Mouse (Mus musculus) heart, adult 18-20 months (tissue): ENCODE results near the gene Npas2. TPM values are rescaled to one million over a fixed set of nuclear protein-coding genes. Genes with fewer than 3 reads are reported as not detected.

Source experiments
- DNase-seq, 2 experiments: peaks; one replicate each; pipeline ENCODE4 v3.0.0; 2021 to 2022; ENCODE audit warnings: mixed read lengths in 1 of 2
- total RNA-seq, 2 experiments: library from RNA; stranded (reverse); gene quantifications; 2 replicates each; pipeline ENCODE4 v1.2.3; 2021

Gene Npas2
- total RNA-seq, 2 experiments from 2014 or later: 5.3 to 6.6 TPM

DNA sequence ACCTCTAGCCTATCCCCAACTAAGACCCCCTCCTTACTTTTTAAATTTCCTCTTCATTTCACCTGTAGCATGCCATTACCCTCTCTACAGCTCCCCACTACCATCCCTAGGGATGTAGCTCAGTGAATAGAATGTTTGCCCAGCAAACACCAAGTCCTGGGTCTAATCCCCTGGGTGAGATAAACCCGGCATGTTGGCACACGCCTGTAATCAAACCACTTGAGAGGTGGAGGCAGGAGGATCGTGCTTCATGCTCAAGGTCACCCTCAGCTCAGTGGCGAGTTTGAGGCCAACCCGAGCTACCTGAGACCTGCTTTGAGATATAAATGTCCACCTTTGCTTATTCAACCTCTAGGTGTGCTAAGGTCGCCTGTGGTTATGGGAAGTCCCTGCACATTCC, 19.5 kb downstream of the Npas2 start:
- no peak for DNase-seq

- no peak for DNase-seq
Measured at GRCm38 (mm10) chr1:39217584-39217983, 24.1 kb downstream of the Npas2 start.

DNA sequence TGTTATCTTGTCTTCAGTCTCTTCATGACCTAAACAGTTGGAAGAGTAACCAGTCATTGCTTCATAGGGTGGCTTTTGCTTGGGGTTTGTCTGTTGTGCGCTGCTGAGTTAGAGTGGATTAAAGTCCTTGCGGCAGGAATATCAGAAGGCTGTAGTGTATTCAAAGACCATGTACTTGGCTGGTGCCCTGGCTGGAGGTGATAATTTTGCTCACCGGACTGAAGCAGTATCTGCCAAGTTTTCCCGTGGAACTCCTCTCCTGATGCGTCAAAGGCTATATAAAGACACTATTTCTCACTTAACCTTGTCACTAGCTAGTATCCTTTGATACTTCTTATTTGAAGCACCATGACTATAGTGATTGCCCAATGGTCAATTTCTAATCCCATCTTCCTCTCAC, 34.9 kb downstream of the Npas2 start:
- peak; percentile 51 to 54 for DNase-seq

DNA sequence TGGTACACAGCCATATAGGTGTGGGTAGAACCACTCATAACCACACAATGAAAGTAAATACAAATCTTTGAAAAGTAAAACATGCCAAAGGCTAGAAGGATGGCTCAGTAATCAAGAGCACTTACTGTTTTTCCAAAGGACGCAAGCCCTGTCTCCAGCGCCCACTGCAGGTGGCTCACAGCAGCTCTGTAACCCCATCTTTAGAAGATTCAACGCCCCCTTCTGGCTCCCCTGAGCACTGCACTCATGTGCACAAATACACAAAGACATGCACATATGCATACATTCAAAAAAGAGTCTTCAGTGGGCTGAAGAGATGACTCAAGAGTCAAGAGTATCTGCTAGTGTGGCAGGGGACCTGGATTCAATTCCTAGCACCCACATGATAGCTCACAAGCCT, 36.5 kb downstream of the Npas2 start:
- no peak for DNase-seq

DNA sequence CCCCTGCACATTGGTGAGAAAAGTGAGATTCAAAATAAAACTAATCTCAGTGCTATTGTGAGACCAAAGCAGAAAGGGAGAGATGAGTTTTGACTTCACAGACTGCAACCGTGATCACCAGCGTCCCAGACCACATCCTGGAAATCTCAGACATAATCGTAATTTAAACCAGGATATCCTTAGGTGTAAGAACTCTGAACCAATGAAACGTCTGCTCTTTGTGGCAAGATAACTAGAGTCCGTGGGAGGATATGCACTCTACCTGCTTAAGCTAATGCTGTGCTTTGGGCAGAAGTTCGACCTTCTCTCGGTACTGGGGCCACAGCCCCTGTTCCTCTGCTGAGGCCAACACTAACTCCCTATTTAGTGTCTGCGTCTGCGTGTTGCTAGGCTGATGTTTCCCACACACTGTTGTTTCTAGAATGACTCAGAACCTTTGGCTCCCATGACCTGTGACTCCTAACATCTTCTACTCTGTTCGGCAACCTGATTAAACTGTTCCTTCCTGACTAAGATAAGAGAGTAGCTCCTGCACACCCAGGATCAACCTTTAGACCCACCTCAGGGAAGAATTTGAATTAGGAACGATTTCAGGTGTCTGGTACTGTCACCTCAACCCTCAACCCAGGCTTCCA, 41.4 kb downstream of the Npas2 start:
- peak; percentile 14 to 38 for DNase-seq

GRCm38 (mm10) chr1:39237503-39238255, 44.1 kb downstream of the Npas2 start:
- no peak for DNase-seq

GRCm38 (mm10) chr1:39240860-39241584, 47.5 kb downstream of the Npas2 start:
- DNase-seq: no peak

DNA sequence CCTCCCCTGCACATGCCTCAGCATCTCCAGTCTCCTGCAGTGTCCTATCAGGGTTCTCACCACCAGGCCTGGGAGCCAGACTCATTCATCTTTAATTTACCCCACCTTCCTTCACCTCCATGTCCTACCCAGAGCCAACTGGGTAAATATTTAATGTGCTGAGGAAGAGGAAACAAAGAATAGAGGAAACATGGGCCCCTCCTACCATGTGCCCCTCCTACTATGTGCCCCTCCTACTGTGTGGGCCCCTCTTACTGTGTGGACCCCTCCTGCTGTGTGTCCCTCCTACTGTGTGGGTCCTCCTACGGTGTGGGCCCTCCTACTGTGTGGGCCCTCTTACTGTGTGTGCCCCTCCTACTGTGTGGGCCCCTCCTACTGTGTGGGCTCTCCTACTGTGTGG, 51.2 kb downstream of the Npas2 start:
- no peak for DNase-seq

GRCm38 (mm10) chr1:39251679-39252078, 58.1 kb downstream of the Npas2 start:
- DNase-seq: no peak

DNA sequence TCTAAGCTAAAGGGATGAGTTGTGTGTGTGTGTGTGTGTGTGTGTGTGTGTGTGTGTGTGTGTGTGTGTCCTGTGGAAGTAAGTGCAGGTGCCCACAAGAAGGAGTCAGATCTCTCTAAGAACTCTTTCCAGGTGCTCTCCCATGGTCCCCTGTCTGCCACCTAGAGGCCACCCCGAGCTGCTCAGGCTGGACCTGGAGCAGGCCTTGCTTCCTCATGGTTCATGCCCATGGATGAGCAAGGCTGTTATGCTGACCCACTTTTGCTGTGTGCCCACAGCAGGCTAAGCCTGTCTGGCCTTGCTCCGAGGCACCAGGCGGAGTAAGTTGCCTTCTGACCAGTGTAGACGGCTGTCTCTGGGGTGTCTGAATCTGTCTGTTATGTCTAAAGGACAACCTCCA, 60.2 kb downstream of the Npas2 start:
- DNase-seq: peak in 1 of 2 experiments; percentile 28

DNA sequence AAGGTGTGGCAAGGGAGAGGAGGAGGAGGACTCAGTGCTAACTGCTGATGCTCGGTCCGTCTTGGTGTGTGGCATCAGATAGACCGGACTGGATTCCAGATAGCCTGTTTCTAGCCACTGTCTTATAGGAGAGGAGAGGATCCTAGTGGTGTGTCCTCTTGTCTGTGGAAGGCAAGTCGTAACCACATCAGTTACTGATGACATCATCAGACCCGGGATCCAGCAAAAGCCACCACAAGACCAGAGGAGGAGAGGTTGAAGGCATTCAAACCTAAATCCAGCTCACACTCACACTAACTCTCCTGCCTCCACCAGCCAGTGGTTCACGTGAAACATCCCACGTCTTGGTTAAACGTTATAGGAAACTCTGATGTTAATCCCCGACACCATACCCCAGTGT, 62.5 kb downstream of the Npas2 start:
- no peak for DNase-seq

DNA sequence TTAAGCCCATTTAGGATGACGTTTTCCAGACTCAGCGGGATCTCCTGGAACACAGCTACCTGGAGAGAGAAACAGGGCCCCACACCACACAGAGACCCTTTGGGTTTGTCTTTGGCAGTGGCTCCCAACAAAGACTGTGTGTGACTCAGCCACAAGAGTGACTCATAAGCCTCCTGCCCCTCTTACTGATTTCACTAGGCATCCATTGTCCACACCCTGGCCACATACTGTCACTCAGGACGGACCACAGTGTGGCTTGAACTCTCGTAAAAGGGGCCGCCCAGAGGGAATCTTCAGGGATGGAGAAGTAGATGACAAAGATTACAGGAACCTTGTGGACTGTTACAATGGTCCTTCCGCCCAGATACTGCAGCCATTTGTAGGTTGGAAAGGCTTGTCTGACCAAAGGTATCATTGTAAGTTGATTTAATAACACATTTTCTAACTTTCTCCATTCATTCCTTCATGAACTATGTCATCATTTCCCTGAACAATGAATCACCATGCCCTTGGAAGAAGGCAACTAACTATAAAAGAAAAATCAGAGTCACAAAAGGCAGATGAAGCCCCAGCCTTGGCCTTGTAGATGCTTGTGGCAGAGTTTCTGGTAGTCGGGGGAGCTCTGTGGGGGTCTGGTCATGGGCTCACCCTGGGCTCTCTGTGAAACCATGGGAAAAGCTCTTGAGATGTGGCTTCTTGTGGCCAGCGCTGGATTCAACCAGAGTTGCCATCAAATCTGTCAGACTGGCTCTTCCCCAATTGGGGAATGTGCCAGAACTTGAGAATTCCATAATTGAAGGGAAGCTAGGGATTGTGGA, 63.2 kb downstream of the Npas2 start:
- DNase-seq: peak; percentile 49 to 68

GRCm38 (mm10) chr1:39257331-39257594, 63.7 kb downstream of the Npas2 start:
- no peak for DNase-seq

GRCm38 (mm10) chr1:39259668-39260067, 66.1 kb downstream of the Npas2 start:
- no peak for DNase-seq

DNA sequence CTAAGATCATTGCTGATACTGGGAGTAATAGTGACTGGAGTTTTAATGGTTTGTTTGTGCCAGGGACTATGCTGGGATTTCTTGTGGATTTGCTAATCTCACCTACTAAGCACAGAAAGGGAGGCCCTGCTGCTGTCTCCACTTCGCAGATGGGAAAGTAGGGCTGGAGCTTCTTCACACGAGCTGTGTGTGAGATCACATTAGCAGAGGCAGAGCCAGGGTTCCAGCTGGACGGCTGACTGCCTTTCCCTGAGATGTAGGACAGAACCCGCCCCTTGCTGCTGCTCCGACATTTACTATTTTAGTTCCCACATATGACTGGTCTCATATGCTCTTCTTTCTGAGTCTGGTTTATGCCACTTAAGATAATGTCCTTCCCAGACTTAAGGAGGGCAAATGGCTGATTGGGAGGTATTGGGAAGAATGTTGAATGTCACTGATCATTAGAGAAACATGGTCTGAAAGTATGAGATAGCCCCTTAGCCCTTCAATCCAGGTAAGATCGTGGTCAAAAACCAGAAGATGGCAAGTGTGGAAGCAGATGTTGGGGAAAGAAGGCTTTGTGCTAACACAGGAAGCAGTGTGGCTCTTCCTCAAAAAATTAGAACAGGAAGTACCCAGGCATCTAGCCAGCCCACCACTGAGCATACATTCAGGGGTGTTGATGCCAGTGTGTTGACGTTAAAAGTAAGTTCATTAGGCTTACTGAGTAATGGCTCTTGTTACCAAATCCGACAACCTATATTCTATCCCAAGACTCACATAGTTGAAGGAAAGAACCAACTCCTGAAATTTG, 66.8 kb downstream of the Npas2 start:
- peak; percentile 16 to 18 for DNase-seq

- DNase-seq: no peak
Measured at GRCm38 (mm10) chr1:39266843-39267512, 73.4 kb downstream of the Npas2 start.

- DNase-seq: no peak
Measured at GRCm38 (mm10) chr1:39272976-39273375, 79.4 kb downstream of the Npas2 start.

DNA sequence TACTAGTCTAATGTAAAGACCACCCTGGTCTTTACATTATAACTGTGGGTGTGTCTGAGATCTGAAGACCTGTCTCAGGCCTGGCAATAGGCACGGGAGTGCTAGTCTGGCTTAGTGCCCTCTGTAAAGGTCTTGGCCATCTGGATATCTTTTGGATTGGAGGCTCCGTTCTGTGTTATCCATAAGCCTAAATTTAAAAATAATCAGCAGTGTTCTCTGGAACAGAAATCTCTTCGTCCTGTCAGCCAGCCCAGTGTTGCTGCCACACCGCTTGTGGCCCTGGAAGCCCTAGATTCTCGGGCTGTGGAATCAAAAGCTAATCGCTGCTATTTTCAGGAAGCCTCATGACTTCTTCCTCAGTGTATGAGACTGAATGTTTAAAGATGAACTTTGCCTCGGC, 86.9 kb downstream of the Npas2 start:
- DNase-seq: peak; percentile 50 to 70

DNA sequence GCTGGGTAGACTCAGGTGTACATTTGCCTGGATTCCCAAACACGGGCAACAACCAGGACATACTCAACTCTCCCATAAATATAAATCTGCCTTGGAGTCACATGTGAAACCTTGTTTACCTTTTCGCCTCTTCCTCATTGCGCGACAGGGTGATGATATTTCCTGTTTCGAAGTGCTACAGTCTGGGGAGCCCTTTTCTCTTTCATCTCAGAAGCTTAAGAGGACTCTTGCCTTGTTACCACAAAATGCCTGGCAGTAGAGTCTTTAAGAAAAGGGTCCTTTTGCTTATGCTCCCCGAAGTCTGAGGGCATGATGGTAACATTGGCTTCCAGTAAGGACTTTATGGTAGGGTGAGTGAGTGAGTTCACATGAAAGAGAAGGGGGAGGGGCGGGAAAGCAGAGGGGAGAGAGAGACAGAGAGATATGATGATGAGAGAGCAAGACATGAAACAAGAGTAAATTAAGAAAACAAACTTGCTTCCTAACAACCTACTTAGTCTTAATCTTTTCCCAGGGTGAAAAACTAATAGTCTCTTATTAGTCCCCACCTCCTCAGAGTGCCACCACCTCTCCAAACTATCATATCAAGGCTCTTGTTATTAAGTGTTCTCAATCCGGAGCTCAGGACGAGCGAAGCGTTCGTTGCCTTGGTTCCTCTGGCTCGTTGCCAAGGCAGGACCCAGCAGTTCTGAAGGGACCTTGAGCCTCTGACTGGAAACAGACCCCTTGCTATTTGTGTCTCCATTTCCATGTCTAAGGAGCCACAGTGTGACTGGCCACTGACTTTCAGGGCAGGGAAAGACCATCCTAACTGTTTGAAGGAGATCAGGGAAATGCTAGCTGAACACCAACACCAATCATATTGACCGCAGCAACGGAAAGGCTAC, 87.7 kb downstream of the Npas2 start:
- peak; percentile 38 to 47 for DNase-seq

DNA sequence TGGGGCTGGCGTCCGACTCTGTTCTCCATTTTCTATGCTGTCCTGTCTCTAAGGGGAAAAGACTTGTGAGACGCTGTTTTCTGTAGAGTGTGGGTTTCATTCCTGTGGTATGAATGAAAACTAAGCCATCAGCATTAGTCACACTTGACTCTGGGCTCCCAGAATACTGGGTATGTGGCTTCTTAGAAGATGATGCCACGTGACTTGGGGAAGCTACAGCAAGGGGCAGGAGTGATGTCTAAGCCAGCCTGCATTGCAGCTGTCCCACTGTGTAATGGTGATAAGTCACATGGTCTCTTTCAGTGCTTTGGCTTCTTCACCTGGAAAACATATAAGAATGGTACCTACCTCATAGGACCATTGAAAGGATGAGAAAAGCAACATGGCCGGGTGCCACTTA, 88.4 kb downstream of the Npas2 start:
- DNase-seq: no peak
